Mouse (Mus musculus): ENCODE results near the gene Mgrn1. TPM values are rescaled to one million over a fixed set of nuclear protein-coding genes. Genes with fewer than 3 reads are reported as not detected.

Gene Mgrn1
- polyA plus RNA-seq (2015; fragmentation: Nextera tagmentation; extraction: Ambion mirVana): 19.1 and 26.0 TPM in 2 replicates

GRCm38 (mm10) chr16:4885760-4886689 is at the start of gene Mgrn1:
Mgrn1 (plus strand) TSS chr16:4886249.

GRCm38 (mm10) chr16:4880136-4880825 is 5.8 kb upstream of the Mgrn1 start, which contains the start of gene Ubald1:
Ubald1 (minus strand) TSS chr16:4880315.

GRCm38 (mm10) chr16:4938461-4938860 is 52.4 kb downstream of the Mgrn1 start, which contains the start of gene Nudt16l1:
Nudt16l1 (plus strand) TSS chr16:4938761.

GRCm38 (mm10) chr16:4963797-4964709 is 78.0 kb downstream of the Mgrn1 start, which contains the start of gene Anks3:
Anks3 (minus strand) TSS chr16:4964205.

Other genes starting within 250 kb of the Mgrn1 start
- gene Vasn, start 246.3 kb upstream of the Mgrn1 start, polyA plus RNA-seq (2015; fragmentation: Nextera tagmentation; extraction: Ambion mirVana): 7.3 and 8.3 TPM in 2 replicates
- gene Dnaja3, start 246.3 kb upstream of the Mgrn1 start, polyA plus RNA-seq (2015; fragmentation: Nextera tagmentation; extraction: Ambion mirVana): 36.9 and 37.4 TPM in 2 replicates
- gene Coro7, start 206.5 kb upstream of the Mgrn1 start, polyA plus RNA-seq (2015; fragmentation: Nextera tagmentation; extraction: Ambion mirVana): 15.3 and 24.0 TPM in 2 replicates
- gene Nmral1, start 166.9 kb upstream of the Mgrn1 start, polyA plus RNA-seq (2015; fragmentation: Nextera tagmentation; extraction: Ambion mirVana): 52.4 and 53.4 TPM in 2 replicates
- gene Hmox2, start 159.9 kb upstream of the Mgrn1 start, polyA plus RNA-seq (2015; fragmentation: Nextera tagmentation; extraction: Ambion mirVana): 33.7 and 40.2 TPM in 2 replicates
- gene Cdip1, start 96.0 kb upstream of the Mgrn1 start, polyA plus RNA-seq (2015; fragmentation: Nextera tagmentation; extraction: Ambion mirVana): 17.1 and 20.0 TPM in 2 replicates
- gene 4930562C15Rik, start 50.8 kb upstream of the Mgrn1 start, polyA plus RNA-seq (2015; fragmentation: Nextera tagmentation; extraction: Ambion mirVana): 0.15 and 0.16 TPM in 2 replicates
- gene Ubald1, start 5.9 kb upstream of the Mgrn1 start, polyA plus RNA-seq (2015; fragmentation: Nextera tagmentation; extraction: Ambion mirVana): 16.4 and 19.0 TPM in 2 replicates
- gene Nudt16l1, start 52.5 kb downstream of the Mgrn1 start, polyA plus RNA-seq (2015; fragmentation: Nextera tagmentation; extraction: Ambion mirVana): 51.6 and 63.7 TPM in 2 replicates
- 18.0 and 23.1 TPM in 2 replicates for gene Anks3, start 78.0 kb downstream of the Mgrn1 start, polyA plus RNA-seq (2015; fragmentation: Nextera tagmentation; extraction: Ambion mirVana)
- 0.11 TPM in 1 of 2 replicates, not detected in the other for gene Sept12, start 111.6 kb downstream of the Mgrn1 start, polyA plus RNA-seq (2015; fragmentation: Nextera tagmentation; extraction: Ambion mirVana)
- gene Smim22, start 121.0 kb downstream of the Mgrn1 start, polyA plus RNA-seq (2015; fragmentation: Nextera tagmentation; extraction: Ambion mirVana): 1.1 and 1.8 TPM in 2 replicates
- 41.5 and 49.4 TPM in 2 replicates for gene Rogdi, start 127.3 kb downstream of the Mgrn1 start, polyA plus RNA-seq (2015; fragmentation: Nextera tagmentation; extraction: Ambion mirVana)
- gene Glyr1, start 163.6 kb downstream of the Mgrn1 start, polyA plus RNA-seq (2015; fragmentation: Nextera tagmentation; extraction: Ambion mirVana): 44.9 and 52.4 TPM in 2 replicates
- 16.3 and 16.7 TPM in 2 replicates for gene Ubn1, start 163.8 kb downstream of the Mgrn1 start, polyA plus RNA-seq (2015; fragmentation: Nextera tagmentation; extraction: Ambion mirVana)
- 0.91 and 1.3 TPM in 2 replicates for gene Ppl, start 246.2 kb downstream of the Mgrn1 start, polyA plus RNA-seq (2015; fragmentation: Nextera tagmentation; extraction: Ambion mirVana)